Mouse (Mus musculus): ENCODE measurements around the gene App. TPM values are rescaled to one million over a fixed set of nuclear protein-coding genes. Genes with fewer than 3 reads are reported as not detected.

App gene
- polyA plus RNA-seq, 1 experiment from 2014 or later, result 455 TPM

DNA sequence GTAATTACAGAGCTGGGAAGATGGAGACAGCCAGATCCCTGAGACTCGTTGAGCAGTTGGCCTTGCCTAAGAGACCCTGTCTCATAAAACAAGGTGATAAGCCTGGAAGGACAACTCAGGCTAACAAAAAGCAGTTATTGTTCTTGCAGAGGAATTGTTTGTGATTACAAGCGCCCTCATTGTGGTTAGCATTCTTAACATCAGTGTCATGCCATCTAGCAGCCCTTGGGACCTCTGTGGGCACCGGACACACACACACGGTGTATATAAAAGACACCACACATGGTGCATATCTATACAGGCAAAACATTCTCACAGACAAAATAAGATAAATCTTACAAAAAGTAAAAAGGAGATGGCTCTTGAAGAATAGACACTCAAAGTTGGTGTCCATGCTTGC, 68.0 kb downstream of the App start:
- Histone ChIP-seq H3K36me3 (ENCODE audit: control insufficient read depth, insufficient read depth, low read length) (0 out of 2 replicates have a peak, but pooled peaks cover 3% of the 10 kb centered on the region), H3K4me1 (ENCODE audit: control insufficient read depth, insufficient read depth, low read length) (peaks cover 27% of the 10 kb centered on the region), H3K4me2 (ENCODE audit: low read depth, low read length) (no peak overlapping the region), H3K27ac (ENCODE audit: low read depth, low read length) (no peak overlapping the region), H3K27me3 (ENCODE audit: control insufficient read depth, insufficient read depth, low read length) (no peaks in the 10 kb centered on the region), H3K9ac (replicated peaks; ENCODE audit: low read depth, low read length) (no peak overlapping the region), H3K9me3 (ENCODE audit: control insufficient read depth, low read length) (no peaks in the 10 kb centered on the region), H3K4me3 (ENCODE audit: low read depth, low read length) (no peak overlapping the region)
- 48% methylated on average over 4 of the region's 4 CpGs for WGBS
- no peak for ATAC-seq (ENCODE audit: low read depth)

DNA sequence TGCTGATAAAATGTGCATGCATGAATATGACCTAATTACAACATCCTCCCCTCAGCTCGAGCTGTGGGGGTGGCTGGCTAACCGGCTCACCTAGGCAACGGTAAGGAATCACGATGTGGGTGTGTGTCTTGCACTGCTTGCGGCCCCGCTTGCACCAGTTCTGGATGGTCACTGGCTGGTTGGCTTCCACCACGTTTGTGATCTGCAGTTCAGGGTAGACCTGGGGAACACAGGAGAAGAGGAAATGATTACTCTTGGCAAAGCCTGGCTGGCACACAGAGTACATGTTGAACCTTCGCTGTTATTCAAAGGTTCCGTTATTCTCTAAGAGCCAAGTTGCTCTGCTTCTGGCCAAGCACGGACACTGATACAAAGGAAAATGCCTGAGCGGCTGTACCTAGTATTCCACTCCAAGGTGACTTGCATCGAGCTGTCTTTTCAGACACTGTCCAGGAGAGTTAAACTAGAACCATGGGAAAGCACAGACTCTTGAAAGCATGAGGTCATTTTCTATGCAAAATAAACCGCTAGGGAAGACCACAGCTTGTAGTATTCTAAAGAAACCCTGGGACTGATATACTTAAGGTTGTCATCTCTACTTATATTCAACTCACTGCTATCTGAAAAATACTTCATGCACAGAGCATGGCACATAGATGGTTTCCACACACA, 70.3 kb downstream of the App start:
- H3K27ac ChIP-seq (ENCODE audit: low read depth, low read length), result no peak overlapping the region
- no peaks in the 10 kb centered on the region for H3K27me3 ChIP-seq (ENCODE audit: control insufficient read depth, insufficient read depth, low read length)
- WGBS, result 85% methylated on average over 13 of the region's 13 CpGs
- ATAC-seq (ENCODE audit: low read depth), result no peak
- no peak overlapping the region for H3K4me3 ChIP-seq (ENCODE audit: low read depth, low read length)
- H3K4me2 ChIP-seq (ENCODE audit: low read depth, low read length), result no peak overlapping the region
- no peak overlapping the region for H3K9ac ChIP-seq (replicated peaks; ENCODE audit: low read depth, low read length)
- H3K4me1 ChIP-seq (ENCODE audit: control insufficient read depth, insufficient read depth, low read length), result peaks cover 22% of the 10 kb centered on the region
- H3K9me3 ChIP-seq (ENCODE audit: control insufficient read depth, low read length), result no peaks in the 10 kb centered on the region
- H3K36me3 ChIP-seq (ENCODE audit: control insufficient read depth, insufficient read depth, low read length), result 0 out of 2 replicates have a peak, but pooled peaks cover 3% of the 10 kb centered on the region

DNA sequence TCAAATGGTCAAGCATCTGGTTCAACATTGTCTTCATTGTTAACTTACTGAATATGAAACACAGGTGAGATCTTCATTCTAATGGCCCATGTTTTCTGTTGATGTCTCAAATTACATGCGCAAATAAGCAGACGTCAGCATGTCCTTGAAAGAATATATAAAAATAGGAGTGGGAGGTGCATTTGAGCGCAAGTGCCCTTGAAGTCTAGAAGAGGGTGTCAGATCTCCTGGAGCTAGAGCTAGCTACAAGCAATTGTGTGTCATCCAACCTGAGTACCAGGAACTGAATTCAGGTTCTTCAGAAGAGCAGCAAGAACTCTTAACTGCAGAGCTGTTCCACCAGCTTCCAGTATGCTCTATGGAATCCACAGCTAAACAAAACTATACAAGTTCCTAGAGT, 72.0 kb downstream of the App start:
- peaks cover 13% of the 10 kb centered on the region for H3K4me1 ChIP-seq (ENCODE audit: control insufficient read depth, insufficient read depth, low read length)
- H3K4me2 ChIP-seq (ENCODE audit: low read depth, low read length), result no peak overlapping the region
- 91% methylated on average over 3 of the region's 3 CpGs for WGBS
- no peaks in the 10 kb centered on the region for H3K27me3 ChIP-seq (ENCODE audit: control insufficient read depth, insufficient read depth, low read length)
- H3K27ac ChIP-seq (ENCODE audit: low read depth, low read length), result no peak overlapping the region
- 0 out of 2 replicates have a peak, but pooled peaks cover 3% of the 10 kb centered on the region for H3K36me3 ChIP-seq (ENCODE audit: control insufficient read depth, insufficient read depth, low read length)
- ATAC-seq (ENCODE audit: low read depth), result no peak
- H3K9me3 ChIP-seq (ENCODE audit: control insufficient read depth, low read length), result no peaks in the 10 kb centered on the region
- H3K9ac ChIP-seq (replicated peaks; ENCODE audit: low read depth, low read length), result no peak overlapping the region
- H3K4me3 ChIP-seq (ENCODE audit: low read depth, low read length), result no peak overlapping the region

DNA sequence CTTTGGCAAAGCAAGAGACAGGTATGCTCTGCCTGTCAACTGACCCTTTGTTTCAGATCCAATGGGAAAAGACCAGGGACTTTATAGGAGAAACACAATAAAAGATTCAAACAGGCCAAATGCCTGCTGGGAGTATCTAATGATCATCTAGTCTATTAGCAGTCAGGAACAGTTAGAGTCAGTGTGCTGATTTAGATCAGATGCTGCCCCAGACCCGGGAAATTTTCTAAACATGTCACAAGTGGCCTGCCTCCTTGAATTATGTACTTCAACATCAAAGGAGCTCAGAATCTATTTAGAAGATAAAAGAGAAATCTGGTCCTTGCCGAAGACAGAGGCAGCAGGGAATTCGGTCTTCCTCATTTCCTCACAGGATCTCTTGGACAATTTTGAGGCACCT, 72.8 kb downstream of the App start:
- Histone ChIP-seq H3K9me3 (ENCODE audit: control insufficient read depth, low read length) (no peaks in the 10 kb centered on the region), H3K4me2 (ENCODE audit: low read depth, low read length) (no peak overlapping the region), H3K36me3 (ENCODE audit: control insufficient read depth, insufficient read depth, low read length) (0 out of 2 replicates have a peak, but pooled peaks cover 3% of the 10 kb centered on the region), H3K27me3 (ENCODE audit: control insufficient read depth, insufficient read depth, low read length) (no peaks in the 10 kb centered on the region), H3K4me1 (ENCODE audit: control insufficient read depth, insufficient read depth, low read length) (peaks cover 10% of the 10 kb centered on the region), H3K9ac (replicated peaks; ENCODE audit: low read depth, low read length) (no peak overlapping the region), H3K27ac (ENCODE audit: low read depth, low read length) (no peak overlapping the region), H3K4me3 (ENCODE audit: low read depth, low read length) (no peak overlapping the region)
- ATAC-seq (ENCODE audit: low read depth), result no peak
- whole genome bisulfite sequencing, result 23% methylated on average over 3 of the region's 3 CpGs

DNA sequence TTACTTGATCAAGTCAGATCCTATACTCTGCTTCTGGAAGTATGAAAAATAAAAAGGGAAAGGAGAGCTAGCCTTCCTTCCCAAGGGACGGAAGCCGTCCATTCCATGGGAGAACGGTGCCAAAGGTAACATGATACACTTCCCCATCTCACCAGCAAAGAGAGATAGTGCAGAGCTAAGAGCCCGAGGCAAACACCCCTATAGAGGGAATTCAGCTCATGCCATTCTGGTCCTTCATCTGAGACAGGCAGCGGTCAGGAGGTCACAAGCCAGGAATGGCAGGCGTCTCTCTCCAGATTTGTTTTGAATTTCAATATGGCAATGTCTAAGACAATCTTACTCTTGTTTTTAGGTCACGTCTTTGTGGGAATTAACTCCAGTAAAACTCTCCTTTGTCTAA, 74.1 kb downstream of the App start:
- ATAC-seq (ENCODE audit: low read depth), result no peak
- H3K4me2 ChIP-seq (ENCODE audit: low read depth, low read length), result no peak overlapping the region
- WGBS, result 71% methylated on average over 7 of the region's 7 CpGs

DNA sequence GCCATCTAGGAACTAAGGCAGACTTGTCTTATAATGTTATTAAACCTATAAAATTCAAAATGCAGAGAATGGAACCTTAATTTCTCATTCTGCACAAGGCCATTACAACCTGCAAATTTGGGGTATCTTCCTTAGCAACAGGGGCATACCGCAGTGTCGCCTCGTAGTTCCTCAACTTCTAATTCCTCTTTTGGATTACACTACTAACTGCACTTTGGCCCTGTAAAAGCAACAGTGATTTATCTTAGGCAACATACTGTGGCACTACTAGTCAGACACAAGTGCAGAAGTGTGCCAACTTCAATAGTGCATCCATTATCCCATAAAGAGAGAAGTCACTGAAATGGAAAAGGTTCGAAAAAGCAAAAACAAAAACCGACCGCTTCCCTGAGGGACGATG, 74.5 kb downstream of the App start:
- no peak overlapping the region for H3K4me2 ChIP-seq (ENCODE audit: low read depth, low read length)
- H3K27ac ChIP-seq (ENCODE audit: low read depth, low read length), result no peak overlapping the region
- no peak for ATAC-seq (ENCODE audit: low read depth)
- WGBS, result 80% methylated on average over 7 of the region's 7 CpGs
- H3K9me3 ChIP-seq (ENCODE audit: control insufficient read depth, low read length), result no peaks in the 10 kb centered on the region
- H3K27me3 ChIP-seq (ENCODE audit: control insufficient read depth, insufficient read depth, low read length), result no peaks in the 10 kb centered on the region
- H3K4me1 ChIP-seq (ENCODE audit: control insufficient read depth, insufficient read depth, low read length), result peaks cover 5% of the 10 kb centered on the region; the same call in 1 of the 2 replicates
- H3K4me3 ChIP-seq (ENCODE audit: low read depth, low read length), result no peak overlapping the region
- H3K9ac ChIP-seq (replicated peaks; ENCODE audit: low read depth, low read length), result no peak overlapping the region
- 0 out of 2 replicates have a peak, but pooled peaks cover 3% of the 10 kb centered on the region for H3K36me3 ChIP-seq (ENCODE audit: control insufficient read depth, insufficient read depth, low read length)

More for the DNA sequence above, 74.1 kb downstream of the App start:
- Histone ChIP-seq H3K36me3 (ENCODE audit: control insufficient read depth, insufficient read depth, low read length) (0 out of 2 replicates have a peak, but pooled peaks cover 3% of the 10 kb centered on the region), H3K9me3 (ENCODE audit: control insufficient read depth, low read length) (no peaks in the 10 kb centered on the region), H3K27ac (ENCODE audit: low read depth, low read length) (no peak overlapping the region), H3K27me3 (ENCODE audit: control insufficient read depth, insufficient read depth, low read length) (no peaks in the 10 kb centered on the region), H3K4me3 (ENCODE audit: low read depth, low read length) (no peak overlapping the region), H3K4me1 (ENCODE audit: control insufficient read depth, insufficient read depth, low read length) (peaks cover 5% of the 10 kb centered on the region; the same call in 1 of the 2 replicates), H3K9ac (replicated peaks; ENCODE audit: low read depth, low read length) (no peak overlapping the region)

DNA sequence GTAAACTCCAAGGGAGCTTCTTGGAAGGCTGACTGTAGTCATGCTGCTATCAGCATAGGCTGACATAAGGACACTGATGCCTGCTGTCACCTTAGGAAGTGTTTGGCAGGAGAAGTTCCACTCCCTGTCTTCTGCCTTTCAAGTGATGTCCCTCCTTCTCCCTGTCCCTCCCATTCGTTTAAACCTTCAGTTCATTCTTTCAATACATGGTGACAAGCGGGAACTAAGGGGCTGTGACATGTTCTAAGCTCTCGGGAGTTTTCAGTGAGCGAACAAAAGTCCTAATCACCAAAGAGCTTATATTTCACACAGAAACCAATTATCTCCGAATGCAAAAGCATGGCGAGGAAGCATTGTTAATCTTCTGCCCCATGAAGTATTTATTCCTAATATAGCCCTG, 77.2 kb downstream of the App start:
- no peaks in the 10 kb centered on the region for H3K9me3 ChIP-seq (ENCODE audit: control insufficient read depth, low read length)
- H3K27ac ChIP-seq (ENCODE audit: low read depth, low read length), result no peak overlapping the region
- H3K4me3 ChIP-seq (ENCODE audit: low read depth, low read length), result no peak overlapping the region
- H3K9ac ChIP-seq (replicated peaks; ENCODE audit: low read depth, low read length), result no peak overlapping the region
- 45% methylated on average over 6 of the region's 6 CpGs for WGBS
- no peak for ATAC-seq (ENCODE audit: low read depth)
- H3K4me1 ChIP-seq (ENCODE audit: control insufficient read depth, insufficient read depth, low read length), result peaks cover 26% of the 10 kb centered on the region
- no peaks in the 10 kb centered on the region for H3K36me3 ChIP-seq (ENCODE audit: control insufficient read depth, insufficient read depth, low read length)
- H3K4me2 ChIP-seq (ENCODE audit: low read depth, low read length), result no peak overlapping the region
- no peaks in the 10 kb centered on the region for H3K27me3 ChIP-seq (ENCODE audit: control insufficient read depth, insufficient read depth, low read length)

DNA sequence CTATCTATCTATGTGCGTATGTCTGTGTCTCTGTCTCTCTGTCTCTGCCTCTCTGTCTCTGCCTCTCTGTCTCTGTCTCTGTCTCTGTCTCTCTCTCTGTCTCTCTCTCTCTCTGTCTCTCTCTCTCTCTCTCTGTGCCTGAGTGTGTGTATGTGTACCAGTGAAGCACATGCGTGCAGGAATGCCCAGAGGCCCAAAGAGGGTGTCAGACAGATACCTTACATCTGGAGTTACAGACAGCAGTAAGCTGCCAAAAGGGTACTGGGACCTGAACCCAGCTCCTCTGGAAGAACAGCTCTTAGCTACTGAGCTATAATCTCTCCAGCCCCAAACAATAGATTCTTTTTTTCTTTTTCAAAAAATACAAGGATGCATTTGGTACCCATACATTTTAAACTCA, 77.6 kb downstream of the App start:
- H3K27ac ChIP-seq (ENCODE audit: low read depth, low read length), result no peak overlapping the region
- ATAC-seq (ENCODE audit: low read depth), result no peak

DNA sequence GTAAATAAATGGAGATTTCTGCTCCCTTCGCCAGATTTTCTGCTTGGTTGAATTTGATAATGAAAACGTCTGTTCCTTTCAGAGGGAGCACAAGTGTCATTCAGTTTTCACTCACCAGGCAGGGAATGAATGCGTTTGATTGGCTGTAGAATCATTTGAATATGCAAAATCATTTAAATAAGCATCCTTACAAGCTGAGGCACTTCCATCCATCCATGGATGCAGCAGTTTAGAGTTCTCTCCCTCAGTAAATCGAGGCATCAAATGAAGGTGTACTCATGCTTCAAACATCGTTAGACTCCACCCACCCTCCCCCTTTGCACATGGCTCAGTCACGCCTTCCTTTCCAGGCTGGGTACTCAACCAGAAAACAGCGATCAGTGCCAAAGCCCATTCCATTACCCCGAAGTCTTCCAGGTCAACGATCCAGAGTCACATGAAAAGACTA, 80.9 kb downstream of the App start:
- H3K27ac ChIP-seq (ENCODE audit: low read depth, low read length), result no peak overlapping the region; the same call in 1 of the 2 replicates
- no peaks in the 10 kb centered on the region for H3K36me3 ChIP-seq (ENCODE audit: control insufficient read depth, insufficient read depth, low read length)
- H3K4me3 ChIP-seq (ENCODE audit: low read depth, low read length), result no peak overlapping the region
- H3K27me3 ChIP-seq (ENCODE audit: control insufficient read depth, insufficient read depth, low read length), result no peaks in the 10 kb centered on the region
- no peak overlapping the region for H3K9ac ChIP-seq (replicated peaks; ENCODE audit: low read depth, low read length)
- ATAC-seq (ENCODE audit: low read depth), result peak; percentile 62
- H3K4me2 ChIP-seq (ENCODE audit: low read depth, low read length), result no peak overlapping the region
- WGBS, result 17% methylated on average over 9 of the region's 9 CpGs
- H3K4me1 ChIP-seq (ENCODE audit: control insufficient read depth, insufficient read depth, low read length), result peaks cover 43% of the 10 kb centered on the region
- H3K9me3 ChIP-seq (ENCODE audit: control insufficient read depth, low read length), result no peaks in the 10 kb centered on the region

More for the DNA sequence above, 77.6 kb downstream of the App start:
- Histone ChIP-seq H3K36me3 (ENCODE audit: control insufficient read depth, insufficient read depth, low read length) (no peaks in the 10 kb centered on the region), H3K4me1 (ENCODE audit: control insufficient read depth, insufficient read depth, low read length) (peaks cover 29% of the 10 kb centered on the region), H3K4me2 (ENCODE audit: low read depth, low read length) (no peak overlapping the region), H3K4me3 (ENCODE audit: low read depth, low read length) (no peak overlapping the region), H3K9ac (replicated peaks; ENCODE audit: low read depth, low read length) (no peak overlapping the region), H3K27me3 (ENCODE audit: control insufficient read depth, insufficient read depth, low read length) (no peaks in the 10 kb centered on the region), H3K9me3 (ENCODE audit: control insufficient read depth, low read length) (no peaks in the 10 kb centered on the region)
- 93% methylated on average over 2 of the region's 2 CpGs for WGBS
